Mouse (Mus musculus) cortical plate, adult 2 months (tissue): ENCODE measurements around the gene Nbeal1. TPM values are rescaled to one million over a fixed set of nuclear protein-coding genes. Genes with fewer than 3 reads are reported as not detected.
"Not testable (repeated sequence)": the region's sequence is repeated elsewhere in the genome, so short reads cannot be mapped to it uniquely, and the experiment has no call there.

ENCODE experiments used
- H3K27ac ChIP-seq: fragments of 200-500 bp; 2 replicates; pipeline ENCODE4 v1.5.1; 2012; ENCODE audit warnings: low read length, control low read depth, inconsistent platforms; ENCODE audit not compliant: insufficient read depth
- H3K4me1 ChIP-seq: fragments of 200-500 bp; 2 replicates; pipeline ENCODE4 v1.6.1; 2011; ENCODE audit warnings: low read length; ENCODE audit not compliant: control insufficient read depth, insufficient read depth
- H3K4me3 ChIP-seq: fragments of 200-500 bp; 2 replicates; pipeline ENCODE4 v1.5.1; 2011; ENCODE audit warnings: mild to moderate bottlenecking, low read length, control low read depth; ENCODE audit not compliant: insufficient read depth
- CTCF ChIP-seq: fragments of 200-500 bp; IDR thresholded peaks from 2 replicates; pipeline ENCODE4 v1.5.1; 2011; ENCODE audit warnings: mild to moderate bottlenecking, control low read depth, low read length; ENCODE audit not compliant: insufficient read depth; ENCODE audit errors: extremely low read depth
- POLR2A ChIP-seq: fragments of 200-500 bp; IDR thresholded peaks from 2 replicates; pipeline ENCODE4 v1.6.1; 2011; ENCODE audit warnings: mild to moderate bottlenecking, low read length, control low read depth; ENCODE audit not compliant: insufficient read depth; ENCODE audit errors: extremely low read depth
- polyA plus RNA-seq: library from polyadenylated mRNA; depleted of rRNA; stranded (reverse); fragments of >200 nt; gene quantifications from 2 replicates; pipeline ENCODE4 v1.2.3, GENCODE M21; 2012; rRNA removed

Nbeal1 gene
- 5.9 and 6.7 TPM in 2 replicates for polyA plus RNA-seq

DNA sequence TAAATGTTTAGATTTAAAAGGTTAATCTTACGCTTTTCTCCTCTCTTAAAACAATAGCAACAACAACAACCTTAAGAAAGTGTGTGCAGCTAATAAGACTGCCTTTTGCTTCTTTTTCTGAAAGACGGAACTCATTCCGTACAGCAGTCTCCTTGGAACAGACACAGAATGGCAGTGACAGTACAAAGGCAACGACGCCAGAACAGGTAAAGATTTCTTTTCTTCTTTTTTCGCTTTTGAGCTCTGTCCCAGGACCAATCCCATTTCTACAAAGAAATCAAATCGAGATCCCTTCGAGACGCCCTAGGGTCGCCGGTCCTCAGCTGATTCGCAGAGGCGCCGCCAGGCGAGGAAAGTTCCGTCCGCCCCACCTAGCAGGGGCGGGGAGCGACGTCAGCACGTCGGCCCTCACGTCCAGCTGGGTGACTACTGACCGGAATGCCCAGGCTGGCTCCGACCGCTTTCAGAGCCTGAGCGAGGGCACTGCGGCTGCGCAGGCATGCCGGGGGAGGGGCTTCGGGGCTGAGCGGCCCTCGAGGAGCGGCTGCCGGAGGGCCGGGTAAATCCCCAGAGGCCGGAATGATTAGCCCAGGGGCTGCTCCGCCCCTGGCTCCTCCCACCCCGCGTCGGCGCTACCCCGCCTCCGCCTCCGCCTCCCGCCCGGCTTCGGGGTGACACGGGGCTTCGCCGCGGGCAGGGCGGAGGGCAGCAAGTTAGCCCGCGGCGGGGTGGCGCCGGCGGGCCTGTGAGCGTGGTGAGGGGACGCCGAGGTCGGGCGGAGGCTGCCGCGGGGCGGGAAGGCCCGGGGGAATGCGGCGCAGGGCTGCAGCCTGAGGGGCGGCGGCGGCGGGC, at the start of gene Nbeal1:
TSS of gene Nbeal1 (plus strand) at position 668 of the 852 bp plus-strand sequence.
- peak within 1 kb of the TSS; percentile 75 for H3K27ac ChIP-seq
- peak within 1 kb of the TSS; percentile 75 for H3K4me3 ChIP-seq
- peaks cover 4% of the 10 kb centered on the region; the same call in 1 of the 2 replicates for H3K4me1 ChIP-seq
- TF ChIP-seq POLR2A (peak; percentile 72), CTCF (no peak)

DNA sequence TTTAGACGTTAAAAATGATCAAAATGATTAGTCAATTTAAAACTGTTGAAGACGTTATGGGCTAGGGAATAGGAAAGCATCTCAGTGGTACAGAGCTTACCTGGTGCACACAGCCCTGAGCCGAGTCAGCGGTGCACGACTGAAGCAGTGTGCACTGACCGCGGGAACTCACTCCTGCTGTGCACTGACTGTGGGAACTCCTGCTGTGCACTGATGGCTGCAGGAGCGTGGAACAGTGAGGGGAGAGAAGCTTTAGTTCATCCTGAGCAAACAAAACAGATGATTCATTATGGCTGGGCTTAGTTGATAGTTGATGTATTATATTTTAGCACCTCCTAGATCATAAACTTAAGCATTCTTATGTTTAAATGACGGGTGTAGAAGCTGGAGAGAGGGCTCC, 43.1 kb upstream of the Nbeal1 start:
- TF ChIP-seq CTCF (no peak), POLR2A (no peak)
- H3K4me1 ChIP-seq: no peaks in the 10 kb centered on the region

DNA sequence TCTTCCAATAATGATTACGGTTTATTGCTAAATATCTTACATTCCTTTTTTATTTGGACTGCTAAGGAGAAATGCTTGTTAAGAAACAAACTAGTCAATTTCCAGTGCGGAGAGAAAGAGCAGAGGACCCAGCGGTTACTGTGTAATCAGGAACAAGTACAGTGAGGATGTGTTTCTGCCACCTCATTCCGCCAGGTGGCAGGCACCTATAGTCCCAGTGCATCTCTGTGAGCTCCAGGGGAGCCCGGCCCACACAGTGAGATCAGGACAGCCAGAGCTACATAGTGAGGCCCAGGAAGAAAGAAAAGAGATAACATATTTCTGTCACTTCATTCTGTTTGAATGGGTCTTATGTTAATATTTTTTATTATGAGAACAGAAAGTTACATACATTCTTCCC, 27.7 kb upstream of the Nbeal1 start:
- Histone ChIP-seq H3K4me3 (no peak overlapping the region), H3K4me1 (no peaks in the 10 kb centered on the region), H3K27ac (no peak overlapping the region)
- TF ChIP-seq CTCF (no peak), POLR2A (no peak)

More for the DNA sequence above, 43.1 kb upstream of the Nbeal1 start:
- H3K4me3 ChIP-seq: no peak overlapping the region
- H3K27ac ChIP-seq: no peak overlapping the region

DNA sequence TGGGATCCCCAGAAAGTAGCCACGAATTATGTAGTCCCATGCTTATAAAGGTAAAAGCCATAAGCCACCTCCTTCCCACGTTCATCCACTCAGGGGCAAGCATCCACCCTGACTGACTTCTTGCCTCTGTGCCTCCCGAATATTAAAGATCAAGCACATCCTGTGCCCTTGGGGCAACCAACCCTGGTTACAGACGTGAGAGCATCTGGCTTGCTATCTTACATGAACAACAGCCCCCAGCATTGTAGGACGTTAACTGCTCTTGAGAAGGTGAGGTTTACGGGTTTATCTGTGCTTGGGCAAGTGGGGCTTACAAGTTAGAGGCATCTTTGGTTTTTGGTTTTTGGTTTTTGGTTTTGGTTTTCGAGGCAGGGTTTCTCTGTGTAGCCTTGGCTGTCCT, 23.7 kb upstream of the Nbeal1 start:
- Histone ChIP-seq H3K4me1 (no peaks in the 10 kb centered on the region), H3K27ac (no peak overlapping the region), H3K4me3 (no peak overlapping the region)
- TF ChIP-seq CTCF (no peak), POLR2A (no peak)

DNA sequence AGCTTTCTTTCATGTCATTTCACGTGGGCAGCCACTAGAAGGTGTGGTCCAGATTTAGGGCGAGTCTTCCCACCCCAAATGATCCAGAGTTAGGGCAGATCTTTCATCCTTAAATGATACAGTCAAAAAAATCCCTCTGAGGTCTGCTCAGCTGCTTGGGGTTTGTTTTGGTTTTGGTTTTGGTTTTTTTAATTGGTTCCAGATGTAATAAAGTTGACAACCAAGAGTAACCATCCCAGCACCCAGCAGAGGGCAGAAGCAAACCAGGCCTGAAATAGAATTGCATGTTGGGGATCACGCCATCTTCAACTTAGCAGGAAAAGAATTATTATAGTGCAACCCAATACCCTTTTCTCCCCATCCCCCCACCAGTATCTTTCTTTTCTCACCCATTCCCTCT, 22.0 kb upstream of the Nbeal1 start:
- Histone ChIP-seq H3K4me1 (no peaks in the 10 kb centered on the region), H3K27ac (no peak overlapping the region), H3K4me3 (no peak overlapping the region)
- TF ChIP-seq POLR2A (no peak), CTCF (peak; percentile 49; the same call in 1 of the 2 replicates)

DNA sequence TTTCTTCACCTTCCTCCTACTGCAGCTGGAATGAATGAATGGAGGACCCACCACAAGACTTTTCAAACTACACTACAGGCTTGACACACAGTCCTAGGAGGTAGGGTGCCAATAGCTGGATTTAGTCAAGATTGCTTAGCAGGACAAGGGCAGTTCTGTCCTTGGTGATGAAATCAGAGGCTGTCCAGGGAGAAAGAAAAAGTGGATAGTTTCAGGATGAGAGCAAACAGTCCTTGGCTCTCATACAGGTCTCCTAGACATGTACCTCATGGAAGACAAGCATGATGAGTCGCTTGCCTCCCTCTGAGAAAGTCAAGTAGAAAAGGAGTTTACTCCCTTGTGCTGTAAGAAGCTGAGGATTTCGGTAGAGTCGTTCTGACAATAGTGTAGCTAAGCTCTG, 16.7 kb upstream of the Nbeal1 start:
- Histone ChIP-seq H3K4me3 (no peak overlapping the region), H3K4me1 (no peaks in the 10 kb centered on the region), H3K27ac (no peak overlapping the region)
- TF ChIP-seq POLR2A: no peak
- TF ChIP-seq CTCF: no peak

DNA sequence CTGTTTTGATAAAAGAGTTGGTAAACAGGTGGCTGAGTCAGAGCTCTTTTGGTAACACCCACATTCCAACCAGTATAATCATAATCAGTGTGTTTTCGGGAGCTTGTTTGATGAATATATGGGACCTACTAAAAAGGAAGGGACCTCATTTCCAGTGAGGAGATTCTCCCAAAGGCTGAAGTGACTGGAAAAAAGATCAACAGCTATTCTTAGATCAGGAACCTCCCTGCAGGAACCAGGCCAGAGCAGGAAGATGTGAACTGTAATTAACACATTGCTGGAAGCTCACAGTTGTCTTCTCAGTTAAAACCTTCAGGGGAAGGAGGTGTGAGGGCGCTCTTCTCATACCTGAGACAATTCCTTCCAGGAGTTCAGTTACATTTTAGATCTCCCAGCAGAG, 10.8 kb upstream of the Nbeal1 start:
- no peak for TF ChIP-seq POLR2A
- TF ChIP-seq CTCF: no peak
- Histone ChIP-seq H3K4me3 (no peak overlapping the region), H3K4me1 (no peaks in the 10 kb centered on the region), H3K27ac (no peak overlapping the region)

DNA sequence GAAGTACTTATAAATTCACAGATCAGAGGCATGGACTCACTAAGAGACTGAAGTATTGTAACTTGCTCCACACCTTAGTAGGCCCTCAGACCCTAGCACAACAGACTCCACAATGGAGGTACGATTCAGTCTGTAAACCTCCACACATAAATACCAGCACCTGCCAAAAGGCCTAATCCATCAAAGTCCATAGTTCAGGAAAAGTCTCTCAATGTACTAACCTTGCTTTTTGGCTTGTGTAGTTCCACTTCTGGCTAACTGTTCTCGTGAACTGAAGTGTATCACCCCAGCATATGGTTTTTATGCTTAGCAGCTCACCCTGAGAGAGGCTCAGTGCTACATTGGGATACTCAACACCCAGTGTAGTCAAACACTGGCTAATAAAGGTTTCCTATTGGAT, 10.1 kb upstream of the Nbeal1 start:
- H3K27ac ChIP-seq: no peak overlapping the region
- TF ChIP-seq POLR2A: no peak
- no peak for TF ChIP-seq CTCF
- no peak overlapping the region for H3K4me3 ChIP-seq
- no peaks in the 10 kb centered on the region for H3K4me1 ChIP-seq

DNA sequence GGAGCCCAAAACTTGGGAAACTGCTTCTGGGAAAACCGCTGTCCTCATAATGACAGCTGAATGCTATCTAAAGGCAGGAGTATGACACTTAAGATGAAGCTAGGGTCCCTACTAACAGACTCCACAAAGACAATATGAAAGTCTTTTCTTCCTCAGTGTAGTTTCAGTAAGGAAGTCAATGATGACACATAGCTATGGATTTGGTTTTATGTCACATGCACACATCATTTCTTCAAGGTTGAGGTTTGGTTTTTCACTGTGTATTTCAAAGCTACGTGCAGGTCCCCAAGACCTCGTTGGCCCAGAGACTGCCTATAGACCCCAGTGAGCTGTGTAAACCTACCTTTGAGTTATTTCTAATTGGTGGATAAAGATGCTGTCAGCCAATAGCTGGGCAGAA, 7.3 kb upstream of the Nbeal1 start:
- Histone ChIP-seq H3K4me3 (no peak overlapping the region), H3K27ac (no peak overlapping the region), H3K4me1 (no peaks in the 10 kb centered on the region)
- TF ChIP-seq POLR2A (no peak), CTCF (no peak)

DNA sequence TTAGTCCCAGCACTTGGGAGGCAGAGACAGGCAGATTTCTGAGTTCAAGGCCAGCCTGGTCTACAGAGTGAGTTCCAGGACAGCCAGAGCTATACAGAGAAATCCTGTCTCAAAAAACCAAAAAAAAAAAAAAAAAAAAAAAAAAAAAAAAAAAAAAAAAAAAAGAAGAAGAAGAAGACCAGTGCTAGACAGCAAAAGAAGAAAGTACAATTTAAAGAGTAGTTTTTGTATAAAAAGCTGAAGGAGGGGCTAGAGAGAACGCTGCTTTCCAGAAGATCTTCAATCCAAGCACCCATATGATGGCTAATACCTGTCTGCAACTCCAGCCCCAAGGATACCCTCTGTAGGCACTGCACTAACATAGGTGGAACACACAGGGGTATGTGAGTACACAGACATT, 2.6 kb upstream of the Nbeal1 start:
- not testable (repeated sequence) for H3K4me3 ChIP-seq, H3K4me1 ChIP-seq, H3K27ac ChIP-seq
